Mouse (Mus musculus) MEL (cell line): ENCODE results near the gene Tpt1. TPM values are rescaled to one million over a fixed set of nuclear protein-coding genes. Genes with fewer than 3 reads are reported as not detected.
A peak's percentile ranks its signal among the peaks of the same experiment; 100 is the strongest.

Experiments
- DNase-seq: peaks from one replicate; pipeline ENCODE4 v3.0.0; 2011; ENCODE audit warnings: low read depth, low spot score
- H3K27ac ChIP-seq: 2 replicates; pipeline ENCODE4 v1.5.1; 2012; ENCODE audit warnings: low read depth, mild to moderate bottlenecking, control low read depth, low read length, moderate library complexity; ENCODE audit not compliant: control insufficient read depth
- H3K27me3 ChIP-seq, 2 experiments: fragments of 150-350 bp in 1 of 2; sonication (generic) in 1 of 2; 2 replicates each; pipeline ENCODE4 v1.6.1; 2012; ENCODE audit warnings: low read length in 2 of 2, mild to moderate bottlenecking in 2 of 2, improper control_type of control experiment in 1 of 2, moderate library complexity in 1 of 2; ENCODE audit not compliant: insufficient read depth in 2 of 2, control insufficient read depth in 1 of 2
- H3K36me3 ChIP-seq, 2 experiments: 2 replicates each; pipeline ENCODE4 v1.6.1; 2012 to 2014; ENCODE audit warnings: low read length in 2 of 2, improper control_type of control experiment in 1 of 2, inconsistent platforms in 1 of 2, mild to moderate bottlenecking in 1 of 2; ENCODE audit not compliant: insufficient read depth in 2 of 2, control insufficient read depth in 1 of 2
- H3K4me1 ChIP-seq, 2 experiments: fragments of 150-350 bp in 1 of 2; sonication (generic) in 1 of 2; 2 replicates each; pipeline ENCODE4 v1.6.1; 2012; ENCODE audit warnings: low read length in 2 of 2, improper control_type of control experiment in 1 of 2, mild to moderate bottlenecking in 1 of 2; ENCODE audit not compliant: insufficient read depth in 2 of 2, control insufficient read depth in 1 of 2
- H3K4me3 ChIP-seq, 2 experiments: fragments of 150-350 bp in 1 of 2; sonication (generic) in 1 of 2; 2 replicates each; pipeline ENCODE4 v1.5.1; 2012; ENCODE audit warnings: low read depth in 2 of 2, low read length in 2 of 2, mild to moderate bottlenecking in 2 of 2, moderate library complexity in 2 of 2, control low read depth in 1 of 2, improper control_type of control experiment in 1 of 2; ENCODE audit not compliant: control insufficient read depth in 1 of 2, insufficient read depth in 1 of 2
- H3K79me2 ChIP-seq: 2 replicates; pipeline ENCODE4 v1.6.1; 2012; ENCODE audit warnings: mild to moderate bottlenecking, low read length, moderate library complexity; ENCODE audit not compliant: control insufficient read depth, poor library complexity, insufficient read depth
- H3K9ac ChIP-seq: 2 replicates; pipeline ENCODE4 v1.6.1; 2012; ENCODE audit warnings: low read depth, mild to moderate bottlenecking, control low read depth, low read length, moderate library complexity; ENCODE audit not compliant: control insufficient read depth, poor library complexity, severe bottlenecking
- H3K9me3 ChIP-seq: fragments of 150-350 bp; sonication (generic); replicated peaks from 2 replicates; pipeline ENCODE4 v1.6.1; 2012; ENCODE audit warnings: mild to moderate bottlenecking, low read length, improper control_type of control experiment, moderate library complexity; ENCODE audit not compliant: insufficient read depth
- BHLHE40 ChIP-seq: IDR thresholded peaks from 2 replicates; pipeline ENCODE4 v1.6.1; 2012; ENCODE audit warnings: low read depth, mild to moderate bottlenecking, inconsistent platforms, low read length, improper control_type of control experiment, borderline replicate concordance
- CHD1 ChIP-seq: IDR thresholded peaks from 2 replicates; pipeline ENCODE4 v1.6.1; 2012; ENCODE audit warnings: low read depth, mild to moderate bottlenecking, inconsistent platforms, low read length, improper control_type of control experiment
- CHD2 ChIP-seq: IDR thresholded peaks from 2 replicates; pipeline ENCODE4 v1.6.1; 2011; ENCODE audit warnings: low read length, improper control_type of control experiment
- CTCF ChIP-seq, 3 experiments: IDR thresholded peaks in 2 of 3; conservative IDR thresholded peaks in 1 of 3; 2 replicates each; pipeline ENCODE4 v1.5.1; 2011 to 2012; ENCODE audit warnings: low read length in 3 of 3, low read depth in 2 of 3, mild to moderate bottlenecking in 2 of 3, improper control_type of control experiment in 1 of 3, inconsistent platforms in 1 of 3, mixed read lengths in 1 of 3, moderate library complexity in 1 of 3; ENCODE audit not compliant: control insufficient read depth in 1 of 3, insufficient read depth in 1 of 3, poor library complexity in 1 of 3, severe bottlenecking in 1 of 3
- E2F4 ChIP-seq: IDR thresholded peaks from 2 replicates; pipeline ENCODE4 v1.6.1; 2011; ENCODE audit warnings: low read depth, low read length, improper control_type of control experiment, borderline replicate concordance
- ELF1 ChIP-seq: IDR thresholded peaks from 2 replicates; pipeline ENCODE4 v1.6.1; 2014; ENCODE audit warnings: low read depth, mild to moderate bottlenecking, inconsistent platforms, low read length, improper control_type of control experiment, moderate library complexity
- EP300 ChIP-seq, 2 experiments: IDR thresholded peaks; 2 replicates each; pipeline ENCODE4 v1.6.1; 2011; ENCODE audit warnings: improper control_type of control experiment in 2 of 2, low read length in 2 of 2, low read depth in 1 of 2, mild to moderate bottlenecking in 1 of 2
- ETS1 ChIP-seq: IDR thresholded peaks from 2 replicates; pipeline ENCODE4 v1.6.1; 2012; ENCODE audit warnings: low read depth, mild to moderate bottlenecking, inconsistent platforms, low read length, improper control_type of control experiment, moderate library complexity
- GATA1 ChIP-seq: IDR thresholded peaks from 2 replicates; pipeline ENCODE4 v1.6.1; 2011; ENCODE audit warnings: low read depth, low read length, improper control_type of control experiment
- HCFC1 ChIP-seq: IDR thresholded peaks from 2 replicates; pipeline ENCODE4 v1.6.1; 2012; ENCODE audit warnings: low read depth, mild to moderate bottlenecking, inconsistent platforms, low read length, improper control_type of control experiment, moderate library complexity
- JUND ChIP-seq: IDR thresholded peaks from 2 replicates; pipeline ENCODE4 v1.6.1; 2011; ENCODE audit warnings: low read depth, mild to moderate bottlenecking, improper control_type of control experiment, low read length
- KAT2A ChIP-seq: conservative IDR thresholded peaks from 2 replicates; pipeline ENCODE4 v1.6.1; 2012; ENCODE audit warnings: low read depth, low read length, improper control_type of control experiment, inconsistent platforms
- MAZ ChIP-seq: IDR thresholded peaks from 2 replicates; pipeline ENCODE4 v1.6.1; 2012; ENCODE audit warnings: low read depth, mild to moderate bottlenecking, inconsistent platforms, low read length, improper control_type of control experiment
- MXI1 ChIP-seq: IDR thresholded peaks from 2 replicates; pipeline ENCODE4 v1.6.1; 2011; ENCODE audit warnings: mild to moderate bottlenecking, low read depth, low read length, improper control_type of control experiment
- MYC ChIP-seq: IDR thresholded peaks from 2 replicates; pipeline ENCODE4 v1.6.1; 2011; ENCODE audit warnings: low read depth, mild to moderate bottlenecking, low read length, improper control_type of control experiment, moderate library complexity
- NELFE ChIP-seq: IDR thresholded peaks from 2 replicates; pipeline ENCODE4 v1.6.1; 2011; ENCODE audit warnings: low read depth, low read length, improper control_type of control experiment
- POLR2A ChIP-seq, 2 experiments: IDR thresholded peaks; 2 replicates each; pipeline ENCODE4 v1.6.1; 2011 to 2012; ENCODE audit warnings: low read length in 2 of 2, mild to moderate bottlenecking in 2 of 2, control low read depth in 1 of 2, improper control_type of control experiment in 1 of 2, low read depth in 1 of 2, moderate library complexity in 1 of 2; ENCODE audit not compliant: control insufficient read depth in 1 of 2, insufficient read depth in 1 of 2, poor library complexity in 1 of 2
- POLR2AphosphoS2 ChIP-seq: IDR thresholded peaks from 2 replicates; pipeline ENCODE4 v1.6.1; 2011; ENCODE audit warnings: low read length, improper control_type of control experiment
- POLR2AphosphoS5 ChIP-seq: IDR thresholded peaks from 2 replicates; pipeline ENCODE4 v1.6.1; 2012; ENCODE audit warnings: low read depth, borderline replicate concordance, mild to moderate bottlenecking, inconsistent platforms, low read length, moderate library complexity, mixed read lengths
- RAD21 ChIP-seq: IDR thresholded peaks from 2 replicates; pipeline ENCODE4 v1.6.1; 2011; ENCODE audit warnings: mild to moderate bottlenecking, low read depth, low read length, improper control_type of control experiment
- RCOR1 ChIP-seq: IDR thresholded peaks from 2 replicates; pipeline ENCODE4 v1.6.1; 2012; ENCODE audit warnings: low read depth, mild to moderate bottlenecking, inconsistent platforms, low read length, improper control_type of control experiment
- SIN3A ChIP-seq: IDR thresholded peaks from 2 replicates; pipeline ENCODE4 v1.6.1; 2012; ENCODE audit warnings: low read length, improper control_type of control experiment, inconsistent platforms
- TAL1 ChIP-seq: IDR thresholded peaks from 2 replicates; pipeline ENCODE4 v1.6.1; 2012; ENCODE audit warnings: mild to moderate bottlenecking, inconsistent platforms, low read length, moderate library complexity, mixed read lengths
- TBP ChIP-seq: IDR thresholded peaks from 2 replicates; pipeline ENCODE4 v1.8.0; 2011; ENCODE audit warnings: low read depth, low read length, improper control_type of control experiment
- UBTF ChIP-seq: IDR thresholded peaks from 2 replicates; pipeline ENCODE4 v1.6.1; 2012; ENCODE audit warnings: low read depth, mild to moderate bottlenecking, inconsistent platforms, low read length, improper control_type of control experiment, moderate library complexity, borderline replicate concordance; ENCODE audit not compliant: insufficient read depth
- USF1 ChIP-seq: IDR thresholded peaks from 2 replicates; pipeline ENCODE4 v1.6.1; 2014; ENCODE audit warnings: low read depth, mild to moderate bottlenecking, inconsistent platforms, low read length, improper control_type of control experiment, moderate library complexity
- USF2 ChIP-seq, 2 experiments: IDR thresholded peaks; 2 replicates each; pipeline ENCODE4 v1.6.1; 2011 to 2012; ENCODE audit warnings: improper control_type of control experiment in 2 of 2, low read length in 2 of 2, borderline replicate concordance in 1 of 2, inconsistent platforms in 1 of 2, low read depth in 1 of 2, mild to moderate bottlenecking in 1 of 2; ENCODE audit not compliant: insufficient read depth in 1 of 2
- ZKSCAN1 ChIP-seq: IDR thresholded peaks from 2 replicates; pipeline ENCODE4 v1.6.1; 2012; ENCODE audit warnings: low read depth, mild to moderate bottlenecking, inconsistent platforms, low read length, improper control_type of control experiment, moderate library complexity
- polyA plus RNA-seq, 2 experiments: library from polyadenylated mRNA; stranded (reverse) in 1 of 2; unstranded in 1 of 2; fragments of >175 nt in 1 of 2; fragments of >200 nt in 1 of 2; gene quantifications; 2 replicates each; pipeline versions ENCODE4 v1.2.1 to v1.2.4; 2012; ENCODE audit warnings: low replicate concordance in 2 of 2, low read depth in 1 of 2; ENCODE audit not compliant: insufficient read length in 2 of 2, insufficient read depth in 1 of 2, missing spikeins in 1 of 2
- total RNA-seq: library from RNA; depleted of rRNA; stranded (reverse); fragments of 300-350 nt; gene quantifications from 2 replicates; pipeline ENCODE4 v1.2.3, GENCODE M21; 2012

The Tpt1 gene
- total and polyA plus RNA-seq, 3 experiments: 652 to 1,342 (median 817) TPM

DNA sequence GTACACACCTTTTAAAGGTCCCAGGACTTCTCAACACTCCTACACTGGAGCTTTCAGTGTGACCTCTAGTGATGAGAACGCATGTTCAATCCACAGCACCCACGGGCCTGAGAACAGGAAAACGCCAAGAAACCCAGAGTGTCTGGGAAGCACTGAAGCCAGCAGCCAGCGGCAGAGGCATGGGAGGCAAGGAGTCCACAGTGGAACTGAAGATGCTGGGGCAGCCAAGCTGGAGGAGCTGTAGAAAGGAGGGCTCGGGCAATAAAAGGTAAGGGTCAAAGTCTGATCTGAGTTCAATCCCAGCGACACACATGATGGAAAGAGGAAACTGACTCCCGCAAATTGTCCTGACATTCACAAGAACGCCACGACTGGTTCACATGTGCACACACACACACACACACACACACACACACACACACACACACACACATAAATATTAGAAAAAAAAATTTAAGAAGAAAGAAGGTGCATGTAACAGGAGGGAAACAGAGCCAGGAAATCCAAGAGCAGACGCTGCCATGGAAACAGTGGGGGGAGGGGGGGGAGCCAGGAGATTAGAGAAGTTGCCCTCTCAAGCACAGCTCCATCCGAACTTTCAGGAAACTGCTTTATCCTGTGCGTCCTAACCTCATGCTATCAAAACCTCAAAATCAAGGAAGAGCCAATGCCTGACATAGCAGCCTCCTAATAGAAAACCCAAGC is 11.2 kb upstream of the Tpt1 start:
- no peaks in the 10 kb centered on the region for H3K27me3 ChIP-seq
- peaks cover 0 to 35% of the 10 kb centered on the region in 2 experiments; a peak in 2 of 4 replicates for H3K36me3 ChIP-seq
- TF ChIP-seq EP300 (IDR thresholded peaks at IDR 0.05; ENCODE audit: low read depth in 1 of 2, low read length in 2 of 2) (peak; percentile 35 to 39; a peak in 1 of 4 replicates), UBTF (no peak), USF2 (IDR thresholded peaks at IDR 0.05; ENCODE audit: borderline replicate concordance in 1 of 2, insufficient read depth in 1 of 2, low read depth in 1 of 2, low read length in 2 of 2) (no peak), NELFE (no peak), RCOR1 (peak; percentile 79; the same call in 1 of the 2 replicates), ELF1 (peak; percentile 33; the same call in 1 of the 2 replicates), TAL1 (no peak), POLR2AphosphoS2 (no peak), MAZ (peak; percentile 51; the same call in 1 of the 2 replicates)
- TF ChIP-seq, all 39 proteins: peak for 4

GRCm38 (mm10) chr14:75834251-75834738 is 10.6 kb upstream of the Tpt1 start:
- H3K4me3 ChIP-seq: peak overlapping the region; percentile 57 to 66
- H3K79me2 ChIP-seq: no peaks in the 10 kb centered on the region; the same call in 1 of the 2 replicates
- H3K9ac ChIP-seq: peak overlapping the region; percentile 83
- peak overlapping the region; percentile 91 for H3K27ac ChIP-seq
- peaks cover 9 to 32% of the 10 kb centered on the region in 2 experiments for H3K4me1 ChIP-seq
- peaks cover 0 to 35% of the 10 kb centered on the region in 2 experiments; a peak in 2 of 4 replicates for H3K36me3 ChIP-seq
- no peaks in the 10 kb centered on the region for H3K9me3 ChIP-seq
- DNase-seq: peak; percentile 96
- H3K27me3 ChIP-seq: no peaks in the 10 kb centered on the region
- peak; percentile 75 for TF ChIP-seq HCFC1
- TF ChIP-seq MXI1: peak; percentile 36
- TF ChIP-seq E2F4: no peak
- no peak for TF ChIP-seq CHD2
- peak; percentile 88 for TF ChIP-seq TBP
- no peak for TF ChIP-seq TAL1
- no peak for TF ChIP-seq GATA1
- TF ChIP-seq CTCF (IDR thresholded peaks at IDR 0.05 in 2 of 3, conservative IDR thresholded peaks at IDR 0.05 in 1 of 3; ENCODE audit: control insufficient read depth in 1 of 3, insufficient read depth in 1 of 3, low read depth in 2 of 3, low read length in 3 of 3, poor library complexity in 1 of 3, severe bottlenecking in 1 of 3): no peak
- TF ChIP-seq KAT2A: no peak
- no peak for TF ChIP-seq POLR2AphosphoS5
- peak; percentile 96 for TF ChIP-seq USF1
- TF ChIP-seq ETS1: peak; percentile 37; the same call in 1 of the 2 replicates
- no peak for TF ChIP-seq RCOR1
- TF ChIP-seq POLR2AphosphoS2: peak; percentile 83; the same call in 1 of the 2 replicates
- TF ChIP-seq JUND: no peak
- TF ChIP-seq USF2 (IDR thresholded peaks at IDR 0.05; ENCODE audit: borderline replicate concordance in 1 of 2, insufficient read depth in 1 of 2, low read depth in 1 of 2, low read length in 2 of 2): peak in 1 of 2 experiments; percentile 73; a peak in 2 of 4 replicates
- no peak for TF ChIP-seq CHD1
- no peak for TF ChIP-seq ZKSCAN1
- peak; percentile 26; the same call in 1 of the 2 replicates for TF ChIP-seq BHLHE40
- TF ChIP-seq POLR2A (IDR thresholded peaks at IDR 0.05; ENCODE audit: control insufficient read depth in 1 of 2, insufficient read depth in 1 of 2, low read depth in 1 of 2, low read length in 2 of 2, poor library complexity in 1 of 2): peak; percentile 66 to 90
- no peak for TF ChIP-seq RAD21
- TF ChIP-seq EP300 (IDR thresholded peaks at IDR 0.05; ENCODE audit: low read depth in 1 of 2, low read length in 2 of 2): peak in 1 of 2 experiments; percentile 22; a peak in 1 of 4 replicates
- TF ChIP-seq SIN3A: peak; percentile 53; the same call in 1 of the 2 replicates
- TF ChIP-seq MYC: peak; percentile 48; the same call in 1 of the 2 replicates

More for the DNA sequence above, 11.2 kb upstream of the Tpt1 start:
- H3K79me2 ChIP-seq: no peaks in the 10 kb centered on the region; the same call in 1 of the 2 replicates
- no peak for DNase-seq
- peak overlapping the region; percentile 57 to 66 for H3K4me3 ChIP-seq
- H3K4me1 ChIP-seq: peaks cover 9 to 33% of the 10 kb centered on the region in 2 experiments
- H3K9ac ChIP-seq: peak overlapping the region; percentile 83
- peak overlapping the region; percentile 91 for H3K27ac ChIP-seq
- H3K9me3 ChIP-seq: no peaks in the 10 kb centered on the region
